Comparison of ENCODE assay signal across 17 mouse cellular contexts in genomic region chr8:71307371-71307770, GRCm38 (mm10). TPM values are rescaled to one million over a fixed set of nuclear protein-coding genes. Genes with fewer than 3 reads are reported as not detected.
A peak's percentile ranks its signal among the peaks of the same experiment; 100 is the strongest.
DNase-seq lines count a peak whose midpoint lies in the region; ATAC-seq and TF ChIP-seq lines count a peak whose summit lies in the region.
"Had no signal": no experiment of that assay in that cellular context is flagged by ENCODE, and none has a peak within 500 bp of the region (broad histone marks: within the 10 kb centered on the region; RNA-seq: fewer than 3 reads in every experiment).

No protein-coding gene starts in this region.

- H3K36me3 ChIP-seq in liver, embryonic 16.5 days (ENCODE audit: control insufficient read depth, insufficient read depth): no peaks in the 10 kb centered on the region; the same call in 1 of the 2 replicates
- H3K36me3 ChIP-seq in liver, embryonic 11.5 days (ENCODE audit: control insufficient read depth, insufficient read depth, low read length): peaks cover 8% of the 10 kb centered on the region
- peaks cover 2 to 5% of the 10 kb centered on the region in 2 experiments; a peak in 3 of 4 replicates for H3K36me3 ChIP-seq in MEL (ENCODE audit: control insufficient read depth in 1 of 2, insufficient read depth in 2 of 2, low read length in 2 of 2)
- no peaks in the 10 kb centered on the region for H3K36me3 ChIP-seq in lung, postnatal 0 days (ENCODE audit: insufficient read depth, low read length)
- H3K36me3 ChIP-seq: embryonic facial prominence, embryonic 12.5 days had no signal

- no peaks in the 10 kb centered on the region for H3K9me3 ChIP-seq in liver, embryonic 16.5 days (replicated peaks; ENCODE audit: control insufficient read depth, low read length)
- no peaks in the 10 kb centered on the region for H3K9me3 ChIP-seq in liver, embryonic 11.5 days (ENCODE audit: control insufficient read depth, low read length)
- H3K9me3 ChIP-seq in MEL (replicated peaks; ENCODE audit: insufficient read depth, low read length): no peaks in the 10 kb centered on the region
- peaks cover 3% of the 10 kb centered on the region; the same call in 1 of the 2 replicates for H3K9me3 ChIP-seq in lung, postnatal 0 days (ENCODE audit: low read length)
- H3K9me3 ChIP-seq: embryonic facial prominence, embryonic 12.5 days; forebrain, embryonic 15.5 days; heart, embryonic 13.5 days; hindbrain, embryonic 15.5 days had no signal

- no peak overlapping the region for H3K4me3 ChIP-seq in liver, embryonic 16.5 days (ENCODE audit: low read depth, low read length)
- no peak overlapping the region for H3K4me3 ChIP-seq in liver, embryonic 11.5 days (ENCODE audit: low read depth, low read length)
- no peak overlapping the region for H3K4me3 ChIP-seq in MEL (ENCODE audit: control insufficient read depth in 1 of 2, insufficient read depth in 1 of 2, low read depth in 2 of 2, low read length in 2 of 2)
- H3K4me3 ChIP-seq in lung, postnatal 0 days (ENCODE audit: low read depth, low read length): no peak overlapping the region
- no peak overlapping the region for H3K4me3 ChIP-seq in left cerebral cortex, adult 2 months
- H3K4me3 ChIP-seq: embryonic facial prominence, embryonic 12.5 days; forebrain, embryonic 15.5 days; heart, embryonic 13.5 days; hindbrain, embryonic 15.5 days had no signal

- no peak for TF ChIP-seq RAD21 in MEL (IDR thresholded peaks at IDR 0.05; ENCODE audit: low read depth, low read length)

- H3K4me2 ChIP-seq in liver, embryonic 16.5 days (ENCODE audit: low read depth, low read length): no peak overlapping the region
- H3K4me2 ChIP-seq in liver, embryonic 11.5 days: no peak overlapping the region
- H3K4me2 ChIP-seq in lung, postnatal 0 days (replicated peaks; ENCODE audit: low read depth, low read length): no peak overlapping the region
- H3K4me2 ChIP-seq: embryonic facial prominence, embryonic 12.5 days; forebrain, embryonic 15.5 days; heart, embryonic 13.5 days; hindbrain, embryonic 15.5 days had no signal

- H3K4me1 ChIP-seq in liver, embryonic 16.5 days (ENCODE audit: control insufficient read depth, low read depth, low read length): peaks cover 8% of the 10 kb centered on the region
- H3K4me1 ChIP-seq in liver, embryonic 11.5 days (replicated peaks; ENCODE audit: control insufficient read depth, insufficient read depth, low read length): peaks cover 5% of the 10 kb centered on the region; the same call in 1 of the 2 replicates
- H3K4me1 ChIP-seq in MEL (ENCODE audit: control insufficient read depth in 1 of 2, insufficient read depth in 2 of 2, low read length in 2 of 2): peaks cover under 1 to 2% of the 10 kb centered on the region in 2 experiments; a peak in 3 of 4 replicates
- no peaks in the 10 kb centered on the region; the same call in 1 of the 2 replicates for H3K4me1 ChIP-seq in lung, postnatal 0 days (ENCODE audit: insufficient read depth, low read depth, low read length)
- H3K4me1 ChIP-seq: hindbrain, embryonic 15.5 days had no signal

- ATAC-seq in liver, embryonic 16.5 days (ENCODE audit: low read depth): no peak
- no peak for ATAC-seq in liver, embryonic 11.5 days (replicated peaks; ENCODE audit: low FRiP score)
- ATAC-seq in megakaryocyte progenitor cell, adult 5-6 weeks (replicated peaks; ENCODE audit: poor library complexity): peak; percentile 57
- no peak for ATAC-seq in lung, postnatal 0 days
- ATAC-seq: CD4-positive, CD25-positive, alpha-beta regulatory T cell, adult 4 months; forebrain, embryonic 15.5 days had no signal

- TF ChIP-seq CTCF in MEL (IDR thresholded peaks at IDR 0.05 in 2 of 3, conservative IDR thresholded peaks at IDR 0.05 in 1 of 3; ENCODE audit: control insufficient read depth in 1 of 3, insufficient read depth in 1 of 3, low read depth in 2 of 3, low read length in 3 of 3, poor library complexity in 1 of 3, severe bottlenecking in 1 of 3): no peak
- no peak for TF ChIP-seq CTCF in lung, postnatal 0 days (IDR thresholded peaks at IDR 0.05)
- TF ChIP-seq CTCF in left cerebral cortex, adult 2 months (IDR thresholded peaks at IDR 0.05): no peak

- peak in 1 of 2 experiments; percentile 50; a peak in 1 of 4 replicates for TF ChIP-seq EP300 in MEL (IDR thresholded peaks at IDR 0.05; ENCODE audit: low read depth in 1 of 2, low read length in 2 of 2)
- TF ChIP-seq EP300 in lung, postnatal 0 days (IDR thresholded peaks at IDR 0.05): no peak

- no peak overlapping the region for H3K9ac ChIP-seq in liver, embryonic 16.5 days (ENCODE audit: low read depth, low read length)
- no peak overlapping the region for H3K9ac ChIP-seq in liver, embryonic 11.5 days (ENCODE audit: low read depth, low read length)
- H3K9ac ChIP-seq in MEL (ENCODE audit: control insufficient read depth, low read depth, low read length, poor library complexity, severe bottlenecking): no peak overlapping the region
- H3K9ac ChIP-seq in lung, postnatal 0 days (replicated peaks; ENCODE audit: low read depth): no peak overlapping the region
- H3K9ac ChIP-seq: embryonic facial prominence, embryonic 12.5 days; forebrain, embryonic 15.5 days; heart, embryonic 13.5 days; hindbrain, embryonic 15.5 days had no signal

- H3K27me3 ChIP-seq in liver, embryonic 16.5 days (ENCODE audit: control insufficient read depth, insufficient read depth, low read depth, low read length): no peaks in the 10 kb centered on the region
- H3K27me3 ChIP-seq in liver, embryonic 11.5 days (replicated peaks; ENCODE audit: control insufficient read depth, insufficient read depth, low read length): no peaks in the 10 kb centered on the region
- no peaks in the 10 kb centered on the region for H3K27me3 ChIP-seq in MEL (ENCODE audit: control insufficient read depth in 1 of 2, insufficient read depth in 2 of 2, low read length in 2 of 2)
- no peaks in the 10 kb centered on the region for H3K27me3 ChIP-seq in lung, postnatal 0 days (replicated peaks; ENCODE audit: insufficient read depth, low read length)
- H3K27me3 ChIP-seq: embryonic facial prominence, embryonic 12.5 days; forebrain, embryonic 15.5 days; heart, embryonic 13.5 days; hindbrain, embryonic 15.5 days had no signal

- TF ChIP-seq POLR2A in MEL (IDR thresholded peaks at IDR 0.05; ENCODE audit: control insufficient read depth in 1 of 2, insufficient read depth in 1 of 2, low read depth in 1 of 2, low read length in 2 of 2, poor library complexity in 1 of 2): no peak

- intact Hi-C loops in left cerebral cortex, adult 2 months (cut with DNase I): no loop called here

- peak overlapping the region; percentile 45 for H3K27ac ChIP-seq in liver, embryonic 16.5 days (ENCODE audit: low read length)
- no peak overlapping the region for H3K27ac ChIP-seq in liver, embryonic 11.5 days (ENCODE audit: low read depth, low read length)
- no peak overlapping the region for H3K27ac ChIP-seq in MEL (ENCODE audit: control insufficient read depth, low read depth, low read length)
- H3K27ac ChIP-seq in lung, postnatal 0 days (ENCODE audit: low read length): no peak overlapping the region
- H3K27ac ChIP-seq in left cerebral cortex, adult 2 months: no peak overlapping the region
- H3K27ac ChIP-seq: embryonic facial prominence, embryonic 12.5 days; forebrain, embryonic 15.5 days; heart, embryonic 13.5 days; hindbrain, embryonic 15.5 days had no signal

- no peak for DNase-seq in liver, embryonic 11.5 days (ENCODE audit: low spot score)
- DNase-seq in MEL (ENCODE audit: low read depth, low spot score): peak; percentile 24
- no peak for DNase-seq in lung, postnatal 0 days (ENCODE audit: low spot score)
- DNase-seq in left cerebral cortex, adult 2 months (ENCODE audit: extremely low spot score in 1 of 2, low spot score in 2 of 2): no peak
- DNase-seq: adrenal gland, postnatal 14 days; B cell, adult 2 months; cerebellum, adult 2 months; cerebellum, postnatal 10 days; gastrocnemius, postnatal 25 days; heart, postnatal 36 days had no signal

- whole genome bisulfite sequencing in liver, embryonic 16.5 days (ENCODE audit: insufficient replicate concordance): 17% methylated on average over 1 of the region's 1 CpGs
- 54% methylated on average over 1 of the region's 1 CpGs for WGBS in liver, embryonic 11.5 days
- 72% methylated on average over 1 of the region's 1 CpGs for WGBS in lung, postnatal 0 days

- peaks cover 3% of the 10 kb centered on the region for H3K79me2 ChIP-seq in MEL (ENCODE audit: control insufficient read depth, insufficient read depth, low read length, poor library complexity)

RNA-seq across cellular contexts. Expression of gene Haus8, which starts 34.6 kb away (rescaled TPM):
- polyA plus RNA-seq in liver, embryonic 16.5 days (2015; fragmentation: Nextera tagmentation; extraction: Ambion mirVana): 42.8 and 47.1 TPM in 2 replicates
- polyA plus RNA-seq in liver, embryonic 11.5 days (2014; fragmentation: Nextera tagmentation; extraction: Ambion mirVana): 73.3 and 77.0 TPM in 2 replicates
- 55.6 and 60.4 TPM in 2 replicates for total RNA-seq in MEL (2012; rRNA removed)
- 10 to 100 TPM in 1 of 2 experiments, not detected in 1; 69.2 TPM for polyA plus RNA-seq in MEL (2012; ENCODE audit: insufficient read depth in 1 of 2, insufficient read length in 2 of 2, low read depth in 1 of 2, low replicate concordance in 2 of 2, missing spikeins in 1 of 2)
- total RNA-seq in megakaryocyte progenitor cell, adult 5-6 weeks (2015): 24.9 and 25.4 TPM in 2 replicates
- 62.8 and 66.7 TPM in 2 replicates for total RNA-seq in megakaryocyte progenitor cell, adult 5-6 weeks (2017)
- 13.5 and 18.9 TPM in 2 replicates for polyA plus RNA-seq in lung, postnatal 0 days (2015; fragmentation: Nextera tagmentation; extraction: Ambion mirVana)
- total RNA-seq in left cerebral cortex, adult 2 months (2021): 10 to 100 TPM; 10.0 to 14.7 TPM

RNA-seq across cellular contexts. Expression of gene Myo9b, which starts 34.9 kb away (rescaled TPM):
- 7.4 and 7.8 TPM in 2 replicates for polyA plus RNA-seq in liver, embryonic 16.5 days (2015; fragmentation: Nextera tagmentation; extraction: Ambion mirVana)
- 19.0 and 20.2 TPM in 2 replicates for polyA plus RNA-seq in liver, embryonic 11.5 days (2014; fragmentation: Nextera tagmentation; extraction: Ambion mirVana)
- total RNA-seq in MEL (2012; rRNA removed): 35.8 and 36.5 TPM in 2 replicates
- polyA plus RNA-seq in MEL (2012; ENCODE audit: insufficient read depth in 1 of 2, insufficient read length in 2 of 2, low read depth in 1 of 2, low replicate concordance in 2 of 2, missing spikeins in 1 of 2): 10 to 100 TPM; 52.3 to 54.8 TPM
- 29.4 and 30.4 TPM in 2 replicates for total RNA-seq in megakaryocyte progenitor cell, adult 5-6 weeks (2015)
- 37.6 and 48.7 TPM in 2 replicates for total RNA-seq in megakaryocyte progenitor cell, adult 5-6 weeks (2017)
- 9.1 and 9.6 TPM in 2 replicates for polyA plus RNA-seq in lung, postnatal 0 days (2015; fragmentation: Nextera tagmentation; extraction: Ambion mirVana)
- total RNA-seq in left cerebral cortex, adult 2 months (2021): 10 to 100 TPM; 34.6 to 39.7 TPM

RNA-seq across cellular contexts. Expression of gene Use1, which starts 59.3 kb away (rescaled TPM):
- polyA plus RNA-seq in liver, embryonic 16.5 days (2015; fragmentation: Nextera tagmentation; extraction: Ambion mirVana): 40.7 and 41.2 TPM in 2 replicates
- 86.9 and 97.8 TPM in 2 replicates for polyA plus RNA-seq in liver, embryonic 11.5 days (2014; fragmentation: Nextera tagmentation; extraction: Ambion mirVana)
- total RNA-seq in MEL (2012; rRNA removed): 91.9 and 107 TPM in 2 replicates
- polyA plus RNA-seq in MEL (2012; ENCODE audit: insufficient read depth in 1 of 2, insufficient read length in 2 of 2, low read depth in 1 of 2, low replicate concordance in 2 of 2, missing spikeins in 1 of 2): 100 to 1,000 TPM in 1 of 2 experiments, not detected in 1; 117 TPM
- total RNA-seq in megakaryocyte progenitor cell, adult 5-6 weeks (2015): 107 and 116 TPM in 2 replicates
- 153 and 165 TPM in 2 replicates for total RNA-seq in megakaryocyte progenitor cell, adult 5-6 weeks (2017)
- 136 and 139 TPM in 2 replicates for polyA plus RNA-seq in lung, postnatal 0 days (2015; fragmentation: Nextera tagmentation; extraction: Ambion mirVana)
- total RNA-seq in left cerebral cortex, adult 2 months (2021): 100 to 1,000 TPM; 110 to 113 TPM
